Mouse (Mus musculus) adrenal gland, postnatal 36 days (tissue): ENCODE measurements at regions not wholly inside any gene's neighbourhood (a gene's known extent, or its start where the extent isn't known, plus 50 kb on each side); places are given as distances from the start of the nearest gene placed in this dataset.

Experiments used
- DNase-seq, 2 experiments: peaks; one replicate each; pipeline ENCODE4 v3.0.0; 2021; ENCODE audit warnings: mixed read lengths in 1 of 2

DNA sequence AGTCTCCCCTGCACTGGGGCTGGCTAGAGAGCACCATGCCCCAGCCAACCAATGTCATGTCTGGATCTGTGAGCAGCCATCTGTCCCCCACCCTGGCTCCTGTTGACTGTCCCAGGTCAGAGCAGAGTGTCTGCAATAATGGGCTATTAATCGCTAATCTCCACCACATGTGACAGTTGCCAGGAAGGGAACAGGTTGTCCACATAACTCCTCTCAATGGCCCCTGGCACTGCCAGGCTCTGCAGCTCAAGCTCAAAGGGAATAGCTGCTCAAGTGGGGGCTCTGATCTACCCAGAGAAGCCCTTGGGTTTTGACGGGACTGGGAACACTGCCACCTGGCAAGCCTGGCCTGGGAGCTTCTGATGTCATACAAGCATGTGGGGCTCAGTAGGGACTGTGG, 231.4 kb downstream of the Cryba4 start:
- peak in 1 of 2 experiments; percentile 15 for DNase-seq

DNA sequence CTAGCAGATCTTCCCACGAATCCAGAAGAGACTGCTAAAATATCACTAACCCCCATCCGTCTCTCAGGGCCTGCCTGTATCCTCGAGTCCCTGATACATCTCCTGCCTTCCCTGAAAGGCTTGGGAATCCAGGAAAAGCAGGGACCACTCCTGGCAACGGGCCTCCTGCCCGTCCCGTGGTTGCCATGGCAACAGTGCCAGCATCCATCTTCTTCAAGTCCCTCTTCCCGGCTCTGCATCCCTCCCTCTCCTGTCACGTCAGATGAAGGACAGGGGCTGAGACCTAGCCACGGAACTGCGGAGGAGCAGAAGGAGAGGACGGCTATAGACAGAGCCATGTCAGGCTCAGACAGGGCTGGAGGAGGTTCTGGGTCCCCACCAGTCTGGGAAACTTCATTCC, 222.4 kb downstream of the Cryba4 start:
- DNase-seq: no peak

DNA sequence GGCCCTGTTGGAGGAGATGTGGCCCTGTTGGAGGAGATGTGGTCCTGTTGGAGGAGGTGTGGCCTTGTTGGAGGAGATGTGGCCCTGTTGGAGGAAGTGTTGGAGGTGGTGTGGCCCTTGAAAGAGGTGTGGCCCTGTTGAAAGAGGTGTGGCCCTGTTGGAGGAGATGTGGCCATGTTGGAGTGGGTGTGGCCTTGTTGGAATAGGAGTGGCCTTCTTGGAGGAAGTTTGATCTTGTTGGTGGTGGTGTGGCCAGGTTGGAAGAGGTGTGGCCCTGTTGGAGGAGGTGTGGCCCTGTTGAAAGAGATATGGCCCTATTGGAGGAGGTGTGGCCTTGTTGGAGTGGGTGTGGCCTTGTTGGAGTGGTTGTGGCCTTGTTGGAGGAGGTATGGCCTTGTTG, 220.3 kb downstream of the Cryba4 start:
- DNase-seq: no peak

DNA sequence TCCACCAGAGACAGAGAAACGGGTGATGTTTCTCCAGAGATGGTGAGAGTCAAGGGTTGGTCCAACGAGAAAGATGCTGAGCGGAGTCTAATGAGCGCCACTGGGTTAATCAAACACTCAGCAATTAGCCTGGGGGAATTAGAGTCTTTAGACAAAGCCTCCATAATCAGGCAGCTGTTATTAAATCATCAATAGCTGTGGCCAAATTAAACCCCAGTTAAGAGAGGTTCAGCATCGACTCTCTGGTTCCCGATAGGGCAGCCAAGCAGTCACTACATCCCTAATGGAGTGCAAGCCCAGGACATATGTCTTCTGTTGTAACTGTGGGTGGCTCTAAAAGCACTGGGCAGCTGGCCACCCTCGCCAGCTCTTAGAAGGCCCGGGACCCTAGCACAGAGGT, 216.9 kb downstream of the Cryba4 start:
- DNase-seq: no peak

DNA sequence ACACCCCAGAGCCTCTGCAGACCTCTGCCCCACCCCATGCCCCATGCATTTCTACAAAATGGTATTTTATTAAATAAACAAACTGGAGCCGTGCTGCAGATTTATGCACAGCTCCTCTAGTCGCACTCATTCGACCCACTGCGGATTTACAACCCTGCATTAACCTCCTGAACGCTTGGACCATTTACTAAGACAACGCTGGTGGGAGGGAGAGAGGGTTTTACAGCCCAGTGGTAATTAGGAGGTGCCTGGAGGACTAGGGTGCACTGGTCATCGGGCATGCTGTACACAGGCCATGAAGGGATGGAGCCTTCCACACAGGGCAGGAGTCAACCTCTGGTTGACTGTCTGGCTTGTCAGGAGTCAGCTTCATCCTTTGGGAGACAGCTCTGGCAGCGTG, 215.2 kb downstream of the Cryba4 start:
- DNase-seq: no peak

DNA sequence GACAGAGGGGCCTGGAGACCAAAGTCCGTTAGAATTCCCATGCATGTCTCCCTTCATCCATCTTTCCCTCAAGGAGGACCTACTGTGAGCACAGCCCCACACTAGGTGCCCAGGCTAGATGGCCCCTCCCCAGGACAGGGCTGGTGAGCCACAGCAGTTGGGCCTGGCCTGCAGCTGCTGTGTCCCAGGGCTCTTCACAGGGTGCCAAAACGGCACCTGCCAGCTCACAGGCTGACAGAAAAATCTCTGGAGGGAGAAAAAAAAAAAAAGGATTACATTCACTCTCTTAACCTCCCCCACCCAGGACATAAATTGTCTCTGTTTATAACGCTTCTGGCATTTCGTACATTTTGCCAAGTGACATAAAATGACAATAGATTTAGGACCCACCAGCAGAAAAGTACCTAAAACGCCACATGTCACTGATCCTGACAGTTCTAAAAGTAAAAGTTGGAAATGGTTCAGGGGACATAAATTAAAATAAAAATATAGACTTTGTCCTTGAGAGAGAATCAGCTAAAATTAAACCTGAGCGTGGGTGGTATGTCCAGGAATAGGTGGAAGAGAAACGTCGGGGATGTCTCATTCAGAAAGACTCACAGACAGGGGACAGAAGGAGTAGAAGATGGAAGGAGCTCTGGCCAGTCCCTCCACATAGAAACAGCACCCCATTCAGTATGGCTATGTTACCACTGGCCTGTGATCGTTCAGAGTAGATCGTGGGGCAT, 212.5 kb downstream of the Cryba4 start:
- no peak for DNase-seq

DNA sequence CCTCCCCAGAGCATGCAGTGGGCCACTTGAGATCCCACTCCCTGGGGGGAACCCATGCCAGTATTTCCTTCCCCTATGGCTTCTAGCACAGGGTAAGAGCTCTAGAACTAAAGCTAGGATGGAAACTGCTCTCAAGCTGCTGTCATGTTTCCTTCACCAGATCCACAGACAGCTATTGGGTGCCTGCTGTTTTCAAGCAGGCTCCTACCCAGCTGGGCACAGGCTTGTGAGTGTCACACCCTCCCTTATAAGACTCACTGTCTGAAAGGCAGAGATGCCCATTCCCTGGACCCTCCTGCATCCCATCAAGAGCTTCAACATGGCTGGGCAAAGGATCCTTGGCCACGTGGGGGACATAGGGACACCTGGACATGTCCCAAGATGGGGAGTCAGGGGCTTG, 211.6 kb downstream of the Cryba4 start:
- no peak for DNase-seq

DNA sequence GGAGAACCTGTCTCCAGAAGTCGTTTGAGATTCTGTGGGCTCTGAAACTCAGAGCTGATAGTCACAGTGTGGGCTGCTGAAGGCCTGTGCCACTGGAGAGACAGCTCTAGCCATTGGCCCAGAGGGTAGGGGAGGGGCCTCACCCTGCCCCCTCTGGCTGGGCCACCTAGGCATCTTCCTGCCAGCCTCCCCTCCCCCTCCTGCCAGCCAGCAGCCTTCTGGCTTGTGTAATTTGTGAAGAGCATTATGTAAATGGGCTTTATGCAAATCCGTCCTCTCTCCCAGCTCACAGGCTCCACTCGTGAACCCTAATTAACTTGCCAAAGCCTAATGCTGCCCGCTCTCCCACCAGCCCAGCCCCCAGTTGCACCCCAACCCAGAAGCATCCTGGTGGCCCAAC, 211.0 kb downstream of the Cryba4 start:
- no peak for DNase-seq

DNA sequence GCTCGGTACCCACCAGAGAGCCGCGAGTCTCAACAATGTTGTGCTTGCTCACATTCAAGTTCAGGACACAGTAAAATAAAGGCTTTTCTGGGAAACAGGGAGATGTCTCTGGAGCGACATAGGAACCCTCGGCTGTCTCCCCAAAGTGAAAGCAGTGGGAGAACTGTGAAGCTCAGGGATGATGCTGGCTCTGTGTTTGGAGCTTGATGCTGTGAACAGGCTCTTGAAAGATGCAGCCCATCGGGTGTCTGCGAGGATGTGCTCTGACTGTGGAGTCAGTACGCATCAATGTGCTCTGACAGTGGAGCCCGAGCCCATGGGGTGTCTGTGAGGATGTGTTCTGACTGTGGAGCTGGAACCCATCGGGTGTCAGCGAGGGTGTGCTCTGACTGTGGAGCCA, 210.1 kb downstream of the Cryba4 start:
- no peak for DNase-seq

DNA sequence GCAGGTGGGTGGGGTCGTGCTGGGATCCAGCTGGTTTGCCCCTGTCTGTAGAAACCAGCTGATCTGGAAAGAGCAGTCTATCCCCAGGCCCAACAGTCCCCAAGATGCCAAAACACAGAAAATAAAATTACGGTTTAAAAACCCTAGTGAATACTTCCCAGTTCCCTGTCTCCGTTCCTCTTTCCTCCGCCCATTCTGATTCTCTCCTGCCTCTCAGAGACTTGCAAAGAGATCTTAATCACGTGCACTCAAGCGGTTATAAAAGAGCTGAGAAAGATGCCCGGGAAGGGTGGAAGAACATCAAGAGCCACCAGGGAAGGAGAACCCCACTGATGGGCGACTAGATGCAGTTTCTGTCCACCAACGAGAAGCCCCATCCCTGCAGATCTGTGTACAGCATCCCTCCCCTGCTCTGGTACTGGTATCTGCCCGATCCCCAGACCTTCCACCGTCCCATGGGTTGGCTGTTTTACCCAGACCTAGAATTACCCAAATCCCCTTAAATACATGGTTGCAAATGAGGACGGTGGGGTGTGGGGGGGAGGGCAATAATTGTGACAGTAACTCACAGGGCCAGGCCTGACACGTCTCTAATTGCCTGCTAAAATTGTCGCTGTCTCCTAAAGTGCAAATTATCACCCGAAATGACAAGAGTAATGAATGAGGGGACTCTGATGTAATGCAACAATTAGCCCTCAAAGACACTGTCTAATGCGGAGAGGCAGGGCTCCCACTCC, 202.1 kb downstream of the Cryba4 start:
- no peak for DNase-seq

DNA sequence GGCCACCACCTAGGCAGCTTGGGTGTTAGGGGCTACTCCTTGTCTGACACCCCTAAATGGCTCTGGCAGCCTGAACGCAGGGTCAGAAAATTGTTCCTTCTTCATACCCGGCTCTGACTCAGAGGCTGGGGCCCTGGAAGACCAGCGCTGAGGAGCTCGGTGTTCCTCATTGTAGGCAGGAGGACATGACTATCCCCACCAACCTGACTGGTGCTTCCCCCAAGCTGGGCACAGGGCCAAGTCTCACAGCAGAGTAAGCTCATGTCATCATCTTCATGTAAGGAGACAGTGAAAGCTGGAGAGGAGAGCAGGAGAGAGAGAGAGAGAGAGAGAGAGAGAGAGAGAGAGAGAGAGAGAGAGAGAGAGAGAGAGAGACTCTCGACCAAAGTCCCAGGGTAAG, 201.4 kb downstream of the Cryba4 start:
- no peak for DNase-seq

DNA sequence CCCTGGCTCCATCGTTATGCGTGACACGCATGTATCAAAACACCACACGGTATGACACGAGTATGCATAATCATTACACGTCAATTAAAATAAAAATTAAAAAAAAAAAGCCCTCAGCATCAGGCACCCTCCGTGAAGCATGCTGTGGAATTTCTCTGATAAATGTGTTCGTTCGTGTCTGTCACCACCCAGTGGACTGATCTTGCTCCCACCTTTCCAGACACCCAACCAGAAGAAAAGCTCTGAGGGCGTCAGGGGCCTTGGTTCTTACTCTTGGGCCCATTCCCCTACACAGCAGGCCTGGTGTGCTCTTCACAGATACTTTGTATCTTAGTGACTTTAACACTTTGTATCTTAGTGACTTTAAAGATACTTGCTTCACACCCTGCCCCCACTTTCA, 200.5 kb downstream of the Cryba4 start:
- DNase-seq: no peak

DNA sequence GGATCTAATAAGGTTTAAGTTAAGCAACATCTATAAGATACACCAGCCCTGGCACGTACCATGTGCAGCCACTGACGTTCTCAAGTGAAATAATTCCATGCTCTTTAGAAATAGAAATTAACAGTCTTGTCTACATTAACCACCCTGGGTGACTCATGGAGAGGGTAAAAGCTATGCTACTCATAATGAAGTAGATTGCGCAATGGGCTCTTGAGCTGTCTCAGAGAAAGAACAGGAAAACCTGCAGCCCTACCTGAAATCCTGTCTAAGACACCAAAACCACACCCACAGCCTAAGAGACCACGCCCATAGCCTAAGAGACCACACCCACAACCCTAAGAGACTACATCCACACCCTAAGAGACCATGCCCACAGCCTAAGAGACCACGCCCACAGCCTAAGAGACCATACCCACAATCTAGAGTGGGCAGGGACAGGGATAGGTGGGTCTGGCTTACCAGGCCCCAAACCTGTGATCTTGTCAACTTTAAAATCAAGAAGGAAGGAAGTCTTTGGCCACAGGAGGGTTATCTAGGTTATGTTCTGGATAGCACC, 198.6 kb downstream of the Cryba4 start:
- no peak for DNase-seq

DNA sequence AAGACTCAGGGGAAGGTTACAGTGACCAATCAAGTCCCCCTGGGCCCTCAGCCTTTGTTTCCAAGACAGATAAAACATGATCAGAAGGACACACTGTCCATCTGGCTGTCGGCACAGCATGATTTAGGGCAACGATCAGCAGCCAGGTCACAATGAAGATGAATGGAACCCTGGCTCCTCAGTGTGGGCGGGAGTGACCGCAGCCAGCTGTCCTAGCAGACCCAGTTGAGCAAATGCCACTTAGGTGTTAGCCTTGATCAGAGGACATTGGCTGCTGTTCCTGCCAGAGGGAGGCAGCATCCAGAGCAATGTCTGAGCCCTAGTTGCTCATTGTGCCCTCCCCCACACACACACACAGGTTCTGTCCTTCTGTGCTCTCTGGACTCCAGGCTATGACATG, 197.3 kb downstream of the Cryba4 start:
- DNase-seq: no peak

DNA sequence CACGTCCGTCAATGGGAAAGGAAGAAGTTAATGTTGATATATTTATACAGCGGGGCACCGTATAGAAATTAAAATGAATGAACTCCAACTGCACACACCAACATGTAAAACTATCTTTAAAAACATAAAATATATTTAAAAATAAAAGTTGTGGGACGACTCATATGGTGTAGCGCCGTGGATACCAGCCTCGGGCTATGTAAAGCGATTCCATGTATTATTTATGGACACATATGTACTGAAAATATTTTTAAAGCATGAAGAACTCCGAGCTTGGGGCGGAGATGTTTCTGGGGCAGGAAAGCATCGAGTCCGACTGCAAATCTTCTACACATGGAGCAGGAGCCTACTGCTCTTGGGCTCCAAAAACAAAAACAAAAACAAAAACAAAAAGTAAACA, 182.4 kb downstream of the Cryba4 start:
- no peak for DNase-seq

DNA sequence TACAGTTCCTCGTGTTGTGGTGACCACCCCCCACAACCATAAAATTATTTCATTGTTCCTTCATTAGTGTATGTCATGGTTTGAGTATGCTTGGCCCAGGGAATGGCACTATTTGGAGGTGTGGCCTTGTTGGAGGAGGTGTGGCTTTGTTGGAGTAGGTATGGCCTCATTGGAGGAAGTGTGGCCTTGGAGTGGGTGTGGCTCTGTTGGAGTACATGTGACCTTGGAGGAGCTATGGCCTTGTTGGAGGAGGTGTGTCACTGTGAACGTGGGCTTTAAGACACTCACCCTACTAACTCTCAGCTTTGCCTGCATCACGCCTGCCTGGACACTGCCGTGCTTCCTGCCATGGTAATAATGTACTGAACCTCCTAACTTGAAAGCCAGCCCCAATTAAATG, 179.9 kb downstream of the Cryba4 start:
- DNase-seq: no peak

DNA sequence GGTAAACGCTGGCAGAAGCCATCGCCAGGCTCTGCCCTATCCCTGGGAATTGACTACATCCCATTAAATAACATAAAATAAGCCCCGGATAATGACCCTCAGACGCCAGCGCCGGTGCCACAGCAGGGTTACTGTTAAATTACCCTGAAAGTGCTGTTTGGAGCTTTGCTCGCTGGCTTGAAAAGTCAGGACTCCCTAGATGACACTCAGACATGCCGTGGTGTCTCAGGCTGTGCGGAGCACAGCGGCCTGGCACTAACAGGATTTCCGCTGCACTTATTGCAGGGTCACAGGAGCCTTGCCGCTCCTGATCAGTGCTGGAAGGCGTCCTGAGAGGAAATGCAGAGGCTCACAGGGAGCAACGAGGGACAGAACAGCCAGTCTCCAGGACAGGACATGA, 175.2 kb downstream of the Cryba4 start:
- DNase-seq: peak; percentile 7 to 16

DNA sequence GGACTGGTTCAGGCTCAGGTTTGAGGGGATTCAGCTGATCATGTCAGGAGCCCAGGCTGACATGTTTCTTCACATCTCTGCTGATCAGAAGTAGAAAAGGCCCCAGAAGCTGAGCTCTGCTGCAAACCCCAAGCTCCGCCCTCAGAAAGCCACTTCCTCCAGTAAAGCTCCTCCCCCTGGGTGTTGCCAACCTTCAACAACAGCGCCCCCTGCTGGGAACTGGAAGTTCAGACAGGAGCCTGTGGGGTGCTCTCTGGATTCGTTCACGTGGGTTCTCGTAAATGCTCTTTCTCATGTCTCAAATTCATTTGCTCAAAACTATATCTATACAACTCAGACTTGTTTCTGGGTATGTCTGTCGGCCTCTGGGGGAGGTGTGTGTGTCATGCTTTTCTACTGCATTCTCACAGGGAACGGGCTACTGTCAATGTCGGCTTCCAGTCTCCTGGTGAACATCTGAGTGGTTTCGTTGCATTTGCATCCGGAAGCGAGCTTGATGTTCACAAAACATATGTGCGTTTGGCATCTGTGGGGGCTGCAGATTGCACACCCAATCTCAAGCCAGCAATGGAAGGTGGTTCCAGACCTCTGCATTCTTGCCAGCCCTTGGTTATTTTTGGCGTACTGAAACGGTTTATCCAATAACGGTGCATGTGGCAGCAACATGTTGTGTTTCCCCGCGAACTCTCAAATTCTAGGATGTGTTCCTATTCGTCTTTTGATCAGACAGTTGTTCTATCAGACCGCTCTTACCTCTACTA, 174.3 kb downstream of the Cryba4 start:
- peak; percentile 18 to 39 for DNase-seq

DNA sequence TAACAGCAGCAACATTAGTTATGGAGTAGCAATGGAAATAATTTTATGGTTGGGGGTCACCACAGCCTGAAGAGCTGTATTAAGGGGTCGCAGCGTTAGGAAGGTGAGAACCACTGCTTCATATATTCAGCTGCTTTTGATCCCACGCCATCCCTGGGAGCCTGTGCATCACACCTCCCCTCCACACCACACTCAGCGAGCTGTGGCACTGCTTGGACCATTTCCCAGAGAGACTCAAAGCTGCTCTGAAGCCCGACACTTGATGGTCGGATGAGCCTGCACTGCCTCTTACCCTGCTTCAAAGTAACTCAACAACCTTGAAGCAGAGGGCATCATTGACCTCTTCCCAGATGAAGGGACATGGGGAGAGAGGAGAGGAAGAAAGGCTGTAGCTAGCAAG, 171.3 kb downstream of the Cryba4 start:
- no peak for DNase-seq

DNA sequence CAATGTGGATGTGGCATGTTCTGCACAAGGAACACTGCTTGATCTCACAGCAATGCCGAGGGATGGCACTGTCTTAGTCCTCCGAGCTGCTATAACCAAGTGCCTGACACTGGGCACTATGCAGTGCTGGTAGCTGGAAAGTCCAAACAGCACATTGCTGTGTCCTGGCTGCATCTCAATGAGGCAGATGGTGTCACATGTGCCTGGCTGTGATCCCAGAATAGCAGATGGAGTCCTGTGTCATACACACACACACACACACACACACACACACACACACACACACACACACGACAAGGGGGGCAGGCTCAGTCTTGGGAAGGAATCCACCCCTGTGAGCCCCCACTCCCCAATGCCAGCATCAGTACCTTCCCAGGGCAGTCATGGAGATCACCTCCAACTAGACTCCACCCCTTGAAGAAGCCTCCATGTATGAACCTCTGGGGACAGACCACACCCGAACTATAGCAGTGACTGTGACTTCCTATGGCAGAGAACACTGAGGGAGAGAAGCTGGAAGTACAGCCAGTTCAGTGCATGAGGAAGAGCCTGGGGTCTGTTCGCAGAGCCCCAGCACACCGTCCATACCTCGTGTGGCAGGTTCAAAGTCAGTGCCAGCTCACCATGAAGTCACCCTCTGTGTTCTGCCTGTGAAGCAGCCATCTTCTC, 160.3 kb downstream of the Cryba4 start:
- no peak for DNase-seq

DNA sequence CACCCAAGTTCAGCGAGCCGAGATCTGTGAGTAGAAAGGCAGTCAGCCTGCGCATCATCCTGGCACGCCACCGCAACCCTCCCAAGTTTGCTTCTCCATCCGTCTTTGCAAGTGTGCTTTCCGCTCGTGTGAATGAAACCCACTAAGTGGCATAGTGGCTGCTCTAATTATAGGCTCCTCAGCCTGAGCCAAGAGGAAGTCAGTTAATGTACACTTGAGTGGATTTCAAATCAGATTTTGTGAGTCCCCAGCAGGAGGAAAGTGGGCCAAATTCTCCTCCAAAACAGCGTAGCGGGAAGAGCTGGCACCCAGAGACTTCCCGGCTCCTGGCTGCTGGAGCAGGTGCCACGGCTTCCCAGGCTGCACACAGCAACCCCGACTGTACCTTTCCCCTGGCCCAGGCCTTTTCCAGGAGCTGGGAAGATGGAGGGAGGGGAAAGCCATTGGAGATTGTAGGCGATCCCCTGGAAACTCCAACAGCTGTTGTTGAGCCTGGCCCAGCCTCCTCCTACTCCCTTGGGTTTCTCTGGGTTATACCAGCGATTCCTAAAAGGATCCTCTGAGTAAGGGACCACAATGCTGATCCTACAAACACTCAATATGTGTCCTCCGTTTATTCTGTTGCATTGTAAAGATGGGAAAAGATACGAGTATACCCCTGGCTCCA, 158.3 kb downstream of the Cryba4 start:
- DNase-seq: no peak
